Mouse (Mus musculus) embryonic facial prominence, embryonic 14.5 days (tissue): ENCODE results near the gene Ahdc1. TPM values are rescaled to one million over a fixed set of nuclear protein-coding genes. Genes with fewer than 3 reads are reported as not detected.

Source experiments
- ATAC-seq: fragments of 200-750 bp; cut with Nextera tagmentation; 2 replicates; pipeline ENCODE4 v1.8.0; 2017; ENCODE audit warnings: low read depth, moderate number of reproducible peaks, moderate TSS enrichment
- DNase-seq: peaks from one replicate; pipeline ENCODE4 v3.0.0-alpha.2; 2015; ENCODE audit warnings: low spot score
- H3K27ac ChIP-seq: fragments of 300-500 bp; sonication (generic); replicated peaks from 2 replicates; pipeline ENCODE4 v1.5.1; 2014; ENCODE audit warnings: low read depth, mild to moderate bottlenecking, low read length, moderate library complexity
- H3K27me3 ChIP-seq: fragments of 300-500 bp; sonication (generic); replicated peaks from 2 replicates; pipeline ENCODE4 v1.6.1; 2014; ENCODE audit warnings: low read length; ENCODE audit not compliant: control insufficient read depth, insufficient read depth
- H3K36me3 ChIP-seq: fragments of 300-500 bp; sonication (generic); 2 replicates; pipeline ENCODE4 v1.6.1; 2014; ENCODE audit warnings: low read length, mixed read lengths; ENCODE audit not compliant: control insufficient read depth, insufficient read depth
- H3K4me1 ChIP-seq: fragments of 300-500 bp; sonication (generic); 2 replicates; pipeline ENCODE4 v1.6.1; 2014; ENCODE audit warnings: antibody characterized with exemption, low read length; ENCODE audit not compliant: control insufficient read depth, insufficient read depth
- H3K4me2 ChIP-seq: fragments of 300-500 bp; sonication (generic); 2 replicates; pipeline ENCODE4 v1.6.1; 2014; ENCODE audit warnings: low read depth, mild to moderate bottlenecking, low read length, moderate library complexity, mixed read lengths
- H3K4me3 ChIP-seq: fragments of 300-500 bp; sonication (generic); 2 replicates; pipeline ENCODE4 v1.5.1; 2014; ENCODE audit warnings: low read depth, mild to moderate bottlenecking, low read length
- H3K9ac ChIP-seq: fragments of 300-500 bp; sonication (generic); 2 replicates; pipeline ENCODE4 v1.6.1; 2014; ENCODE audit warnings: low read depth, mild to moderate bottlenecking, low read length, moderate library complexity, mixed read lengths
- H3K9me3 ChIP-seq: fragments of 300-500 bp; sonication (generic); 2 replicates; pipeline ENCODE4 v1.6.1; 2016; ENCODE audit warnings: low read length; ENCODE audit not compliant: control insufficient read depth
- WGBS: fragments of 180-500 bp; shearing (Covaris S2); extraction: QIAGEN DNeasy Blood & Tissue Kit; methylation state at CpG from one replicate; pipeline ENCODE4 v1.1.7; 2014; 5-methylcytosine and 5-hydroxymethylcytosine counted together
- polyA plus RNA-seq: library from polyadenylated mRNA; unstranded; fragments of >200 nt; fragmentation: Nextera tagmentation; extraction: Ambion mirVana; gene quantifications from 2 replicates; pipeline ENCODE4 v1.2.1, GENCODE M21; 2014

The Ahdc1 gene
- polyA plus RNA-seq, 1 experiment from 2014 or later, result 11.7 TPM

DNA sequence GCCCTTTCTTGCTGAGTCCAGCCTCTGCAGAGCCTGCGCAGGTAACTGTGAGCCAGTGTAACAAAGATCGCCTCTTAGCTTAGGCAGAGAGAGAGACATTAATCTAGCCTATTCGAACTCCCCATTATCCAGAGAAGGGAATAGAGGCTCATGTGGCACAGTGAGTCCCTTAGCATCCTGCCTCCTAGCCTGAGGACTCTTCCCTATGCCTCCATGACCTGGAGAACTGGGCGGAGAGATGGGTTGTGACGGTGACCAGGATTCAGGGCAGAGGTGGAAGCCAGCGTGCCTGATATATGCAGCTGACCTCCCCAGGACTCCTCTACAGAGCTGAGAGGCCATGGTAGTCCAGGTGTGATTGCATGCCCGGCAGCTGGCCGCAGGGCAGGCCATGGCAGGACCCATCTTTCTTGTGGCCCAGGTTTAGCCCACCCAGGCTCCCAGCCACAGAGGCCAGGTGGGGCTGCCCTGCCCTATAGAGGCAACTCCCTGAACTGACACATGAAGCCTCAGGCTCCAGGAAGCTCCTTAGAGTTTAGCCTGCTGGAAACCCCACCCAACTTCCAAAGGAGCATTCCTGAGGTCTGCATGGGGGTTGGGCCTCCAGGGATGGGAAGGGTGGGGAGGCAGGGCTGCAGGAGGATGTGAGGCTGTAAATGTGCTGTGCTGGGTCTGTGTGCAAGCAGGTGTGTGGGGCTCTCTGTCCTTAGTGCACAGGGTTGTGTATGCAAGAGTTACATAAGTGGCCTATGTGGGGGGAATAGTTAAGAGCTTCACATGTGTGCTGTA, 44.3 kb downstream of the Ahdc1 start:
- H3K27me3 ChIP-seq, result no peaks in the 10 kb centered on the region
- DNase-seq (peak; percentile 79), ATAC-seq (peak; percentile 22)
- 53% methylated on average over 8 of the region's 8 CpGs for WGBS
- peaks cover 36% of the 10 kb centered on the region for H3K36me3 ChIP-seq
- no peaks in the 10 kb centered on the region for H3K9me3 ChIP-seq
- peak overlapping the region; percentile 68 for H3K27ac ChIP-seq
- H3K4me3 ChIP-seq, result no peak overlapping the region
- H3K4me2 ChIP-seq, result peak overlapping the region; percentile 39
- no peak overlapping the region for H3K9ac ChIP-seq
- H3K4me1 ChIP-seq, result peaks cover 69% of the 10 kb centered on the region

GRCm38 (mm10) chr4:133056069-133056890, 45.2 kb downstream of the Ahdc1 start:
- Histone ChIP-seq H3K4me2 (peak overlapping the region; percentile 39), H3K27ac (peak overlapping the region; percentile 68), H3K4me3 (no peak overlapping the region), H3K27me3 (no peaks in the 10 kb centered on the region), H3K9ac (no peak overlapping the region), H3K4me1 (peaks cover 60% of the 10 kb centered on the region), H3K9me3 (no peaks in the 10 kb centered on the region), H3K36me3 (peaks cover 45% of the 10 kb centered on the region)
- ATAC-seq (peak; percentile 73), DNase-seq (peak; percentile 79)
- WGBS, result 5% methylated on average over 14 of the region's 15 CpGs

- Histone ChIP-seq H3K4me1 (peaks cover 47% of the 10 kb centered on the region), H3K36me3 (peaks cover 58% of the 10 kb centered on the region), H3K27ac (peak overlapping the region; percentile 59), H3K27me3 (no peaks in the 10 kb centered on the region), H3K4me3 (no peak overlapping the region), H3K9me3 (no peaks in the 10 kb centered on the region), H3K4me2 (0 out of 2 replicates have a peak overlapping the region, but pooled peaks have one; percentile 23), H3K9ac (no peak overlapping the region)
- 15% methylated on average over 7 of the region's 7 CpGs for WGBS
- DNase-seq (peak; percentile 69), ATAC-seq (no peak)
These were observed 46.5 kb downstream of the Ahdc1 start for GRCm38 (mm10) chr4:133057389-133058122.

- no peak for ATAC-seq
- H3K36me3 ChIP-seq, result peaks cover 60% of the 10 kb centered on the region
- H3K4me3 ChIP-seq, result no peak overlapping the region
- 84% methylated on average over 4 of the region's 4 CpGs for WGBS
- peak overlapping the region; percentile 59 for H3K27ac ChIP-seq
- no peaks in the 10 kb centered on the region for H3K9me3 ChIP-seq
- no peaks in the 10 kb centered on the region for H3K27me3 ChIP-seq
- no peak for DNase-seq
- no peak overlapping the region for H3K4me2 ChIP-seq
- H3K4me1 ChIP-seq, result peaks cover 42% of the 10 kb centered on the region
- no peak overlapping the region for H3K9ac ChIP-seq
These were observed 47.0 kb downstream of the Ahdc1 start for GRCm38 (mm10) chr4:133058123-133058453.

DNA sequence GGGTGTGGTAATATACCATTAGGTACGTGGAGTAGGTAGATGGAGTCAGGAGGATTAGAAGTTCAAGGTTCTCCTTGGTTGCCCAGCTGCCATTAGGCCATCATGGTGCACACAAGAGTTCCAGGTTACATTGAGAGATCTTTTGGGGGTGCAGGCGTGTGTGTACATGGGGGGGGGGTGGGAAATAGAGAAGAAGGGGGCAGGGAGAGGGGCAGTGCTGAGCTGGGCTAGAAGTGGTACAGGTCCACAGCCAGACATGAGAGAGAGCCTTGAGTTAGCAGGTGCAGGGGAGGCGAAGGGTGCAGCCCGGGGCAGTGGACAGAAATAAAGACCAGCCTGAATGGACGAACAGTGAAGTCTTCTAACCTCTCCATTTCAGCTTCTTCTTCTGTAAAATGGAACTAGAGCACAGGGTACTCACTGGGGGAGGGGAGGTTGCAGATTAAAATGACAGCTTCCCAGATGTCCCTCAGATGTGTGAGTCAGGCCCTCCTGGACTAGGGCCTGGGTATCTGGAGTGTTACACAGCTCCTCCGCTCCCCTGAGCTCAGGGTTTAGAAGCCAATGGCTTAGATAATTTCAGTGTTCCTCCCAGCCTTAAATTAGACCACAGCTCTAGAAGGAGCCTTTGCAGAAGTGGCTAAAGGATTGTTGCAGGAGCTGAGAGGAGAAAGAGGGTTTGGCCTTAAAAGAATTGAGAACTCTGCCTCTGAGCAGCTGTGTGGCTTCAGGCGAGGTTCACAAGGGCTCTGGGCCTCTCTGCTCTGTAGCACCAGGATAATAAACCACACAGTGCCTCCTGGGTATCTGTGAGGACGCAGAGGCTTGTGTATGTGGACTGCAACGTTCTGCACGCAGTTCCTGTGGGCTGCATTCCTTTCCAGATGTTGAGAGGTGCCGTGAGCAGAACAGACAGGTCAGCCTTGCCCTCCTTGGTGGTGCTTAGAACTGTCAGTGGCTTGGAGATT, 47.7 kb downstream of the Ahdc1 start:
- Histone ChIP-seq H3K9me3 (no peaks in the 10 kb centered on the region), H3K9ac (no peak overlapping the region), H3K4me1 (peaks cover 37% of the 10 kb centered on the region), H3K27ac (no peak overlapping the region; the same call in 1 of the 2 replicates), H3K4me3 (no peak overlapping the region), H3K36me3 (peaks cover 64% of the 10 kb centered on the region), H3K27me3 (no peaks in the 10 kb centered on the region), H3K4me2 (no peak overlapping the region)
- 64% methylated on average over 11 of the region's 11 CpGs for WGBS
- DNase-seq (no peak), ATAC-seq (no peak)

GRCm38 (mm10) chr4:133060702-133061101, 49.6 kb downstream of the Ahdc1 start:
- ATAC-seq (no peak), DNase-seq (no peak)
- peaks cover 23% of the 10 kb centered on the region for H3K4me1 ChIP-seq
- no peaks in the 10 kb centered on the region for H3K27me3 ChIP-seq
- H3K4me2 ChIP-seq, result no peak overlapping the region
- no peak overlapping the region for H3K4me3 ChIP-seq
- H3K27ac ChIP-seq, result no peak overlapping the region
- WGBS, result 87% methylated on average over 11 of the region's 11 CpGs
- H3K9ac ChIP-seq, result no peak overlapping the region
- H3K36me3 ChIP-seq, result peaks cover 72% of the 10 kb centered on the region
- H3K9me3 ChIP-seq, result no peaks in the 10 kb centered on the region

GRCm38 (mm10) chr4:133061798-133062197, 50.7 kb downstream of the Ahdc1 start:
- no peak for DNase-seq
- 91% methylated on average over 20 of the region's 20 CpGs for WGBS
- Histone ChIP-seq H3K27me3 (no peaks in the 10 kb centered on the region), H3K36me3 (peaks cover 80% of the 10 kb centered on the region), H3K4me2 (no peak overlapping the region), H3K27ac (no peak overlapping the region), H3K4me3 (no peak overlapping the region), H3K9ac (no peak overlapping the region), H3K4me1 (peaks cover 15% of the 10 kb centered on the region), H3K9me3 (no peaks in the 10 kb centered on the region)
- no peak for ATAC-seq
